Mouse (Mus musculus) thymus, adult 18-20 months (tissue): ENCODE data around the gene Mllt3.

Experiments
- DNase-seq, 2 experiments: peaks; one replicate each; pipeline ENCODE4 v3.0.0; 2022; ENCODE audit warnings: mixed read lengths in 2 of 2

The Mllt3 gene

DNA sequence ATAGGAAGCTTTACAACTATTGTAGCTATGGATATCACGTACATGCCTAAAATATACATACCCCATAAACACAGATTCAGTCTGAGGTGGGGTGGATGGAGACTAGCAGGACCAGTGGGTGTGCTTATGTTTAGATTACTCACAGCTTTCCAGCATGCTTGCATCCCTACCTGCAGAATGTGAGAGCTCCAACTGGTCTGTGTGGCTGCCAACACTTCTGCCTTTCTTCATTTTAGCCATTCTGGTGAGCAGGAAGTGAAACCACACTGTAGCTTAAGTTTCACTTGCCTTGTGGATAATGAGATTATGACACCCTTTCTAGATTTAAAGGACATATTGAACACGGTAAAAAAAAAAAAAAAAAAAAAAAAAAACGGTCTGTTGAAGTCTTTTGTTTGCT, 88.8 kb downstream of the Mllt3 start:
- no peak for DNase-seq

DNA sequence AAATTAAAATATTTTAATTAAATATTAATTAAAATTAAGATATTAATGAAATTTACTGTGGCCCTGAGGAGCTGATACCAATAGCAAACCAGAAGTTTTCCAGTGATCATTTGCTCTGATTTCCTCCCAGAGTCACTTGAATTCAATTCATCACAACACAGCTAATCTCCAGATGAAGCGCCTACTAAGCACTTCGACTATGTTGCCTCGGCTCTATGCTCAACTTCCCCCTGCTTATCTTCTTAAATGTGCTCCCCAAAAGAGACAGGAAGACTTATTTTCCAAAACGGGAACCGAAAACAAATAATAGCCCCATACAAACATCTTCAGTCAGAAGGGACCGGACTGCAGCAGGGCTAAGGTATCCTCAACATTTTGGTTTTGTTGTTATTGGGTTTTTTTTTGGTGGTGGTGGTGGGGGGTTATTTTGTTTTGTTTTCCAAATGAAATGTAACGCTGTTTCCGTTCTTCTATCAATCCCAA, 90.2 kb downstream of the Mllt3 start:
- no peak for DNase-seq

DNA sequence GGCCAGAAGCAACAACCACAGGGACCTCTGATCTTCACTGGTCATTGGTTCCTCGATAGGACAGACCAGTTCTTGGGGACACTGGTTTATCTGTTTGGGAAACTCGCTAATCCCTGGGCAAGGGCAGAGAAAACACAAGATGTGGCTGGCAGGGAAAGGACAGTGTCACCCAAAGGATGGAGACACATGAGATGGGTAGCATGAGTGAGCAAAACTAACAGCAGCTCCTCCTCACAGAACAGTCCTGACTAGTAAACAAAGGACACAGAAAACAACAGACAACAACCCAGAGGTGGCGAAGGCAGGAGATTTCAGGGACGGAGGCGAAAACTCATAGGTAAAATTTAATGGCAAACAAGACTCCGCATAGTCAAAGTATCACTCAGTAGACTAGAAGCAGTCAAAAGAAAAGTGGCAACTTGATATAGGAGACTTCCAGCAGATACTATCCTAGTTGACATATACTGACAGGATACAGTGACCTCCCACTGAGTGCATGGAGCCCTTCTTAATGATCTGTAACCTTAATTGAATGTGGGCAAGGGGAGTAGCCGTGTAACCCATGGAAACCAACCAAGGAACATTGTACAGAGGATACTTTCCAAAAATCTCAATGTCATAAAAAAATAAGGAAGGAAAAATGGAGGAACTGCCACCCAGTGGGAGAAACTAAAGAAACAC, 93.5 kb downstream of the Mllt3 start:
- no peak for DNase-seq

DNA sequence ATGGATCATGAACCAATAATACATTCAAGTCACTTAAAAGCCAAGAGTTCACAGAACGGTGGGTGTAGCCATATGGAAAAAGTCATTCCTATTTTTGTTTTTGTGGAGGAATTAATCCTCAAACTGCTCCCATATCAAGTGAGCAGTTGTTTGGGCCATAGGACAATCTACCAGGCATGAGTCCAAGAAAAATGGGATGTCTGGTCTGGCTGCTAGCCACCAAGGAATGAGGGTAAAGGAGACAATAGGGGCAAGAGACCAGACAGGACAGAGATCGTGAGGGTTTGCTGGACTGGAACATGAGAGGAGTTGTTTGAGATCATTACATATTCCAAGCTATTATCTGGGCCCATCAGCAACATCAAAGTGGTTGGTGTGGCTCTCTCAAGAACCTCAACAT, 96.8 kb downstream of the Mllt3 start:
- DNase-seq: no peak

DNA sequence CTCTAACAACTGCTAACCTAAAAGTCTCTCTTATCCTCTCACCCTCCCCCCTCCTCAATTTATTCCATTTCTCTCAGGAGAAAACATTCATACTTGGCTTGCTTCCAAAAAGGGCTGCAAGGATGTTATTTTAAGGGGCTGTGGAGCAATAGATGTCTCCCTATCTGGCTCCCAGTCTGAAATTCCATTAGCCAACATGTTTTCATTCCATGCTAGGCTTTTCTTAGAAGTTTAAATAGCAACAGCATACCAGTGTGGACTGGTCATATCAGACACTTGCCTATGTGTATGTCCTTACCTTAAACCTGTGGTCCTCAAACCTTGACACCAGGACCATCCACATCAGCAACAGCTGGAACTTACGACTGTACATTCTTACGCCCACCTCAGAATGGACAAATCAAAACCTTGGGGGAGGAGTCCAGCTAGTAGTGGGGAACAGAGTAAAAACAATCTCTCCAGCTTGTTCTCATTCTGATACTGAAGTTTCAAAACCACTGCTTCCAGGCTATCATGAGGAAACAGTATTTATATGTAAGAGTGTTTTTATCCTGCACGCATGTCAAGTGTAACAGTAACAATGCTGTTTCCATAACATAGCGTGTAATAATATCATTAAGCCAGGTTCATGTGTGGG, 99.3 kb downstream of the Mllt3 start:
- no peak for DNase-seq

DNA sequence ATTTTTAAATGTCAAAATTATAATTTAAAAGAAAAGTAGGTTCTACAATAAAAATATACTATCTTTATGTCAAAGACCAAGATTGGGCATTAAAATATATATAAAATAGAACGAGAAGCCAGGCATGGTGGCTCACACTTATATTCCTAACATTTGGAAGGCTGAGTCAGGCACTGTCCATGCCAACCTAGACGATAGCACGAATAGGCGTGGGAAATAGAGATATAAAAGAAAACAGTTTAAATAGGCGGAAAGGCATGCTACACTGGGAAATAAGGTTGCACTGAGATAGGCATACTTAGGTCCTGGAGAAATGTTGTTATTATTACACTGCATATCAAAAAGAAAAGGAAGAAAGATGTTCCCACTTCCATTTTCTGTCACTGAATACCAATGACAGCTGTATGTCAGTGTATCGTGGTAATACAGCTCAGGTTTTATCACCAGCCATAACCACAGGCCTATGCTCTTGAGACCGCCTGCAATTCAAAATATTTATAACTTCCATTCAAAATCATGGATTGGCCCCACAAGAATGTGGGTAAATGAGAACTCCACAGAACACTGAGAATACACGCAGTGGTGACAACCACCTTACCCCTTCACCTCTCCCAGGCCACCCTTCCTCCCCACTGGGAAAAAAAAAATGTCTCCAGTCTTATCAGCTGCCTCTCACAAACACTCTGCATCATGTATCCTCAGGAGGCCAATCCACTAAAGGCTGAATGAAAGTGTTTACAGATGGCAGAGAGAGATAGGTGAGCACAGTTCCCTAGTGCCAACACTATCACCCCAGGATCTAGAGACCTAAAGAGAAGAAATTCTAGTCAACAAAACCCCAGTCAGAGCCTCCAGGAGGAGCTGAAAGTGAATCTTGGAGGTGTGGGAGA, 102.6 kb downstream of the Mllt3 start:
- DNase-seq: no peak

DNA sequence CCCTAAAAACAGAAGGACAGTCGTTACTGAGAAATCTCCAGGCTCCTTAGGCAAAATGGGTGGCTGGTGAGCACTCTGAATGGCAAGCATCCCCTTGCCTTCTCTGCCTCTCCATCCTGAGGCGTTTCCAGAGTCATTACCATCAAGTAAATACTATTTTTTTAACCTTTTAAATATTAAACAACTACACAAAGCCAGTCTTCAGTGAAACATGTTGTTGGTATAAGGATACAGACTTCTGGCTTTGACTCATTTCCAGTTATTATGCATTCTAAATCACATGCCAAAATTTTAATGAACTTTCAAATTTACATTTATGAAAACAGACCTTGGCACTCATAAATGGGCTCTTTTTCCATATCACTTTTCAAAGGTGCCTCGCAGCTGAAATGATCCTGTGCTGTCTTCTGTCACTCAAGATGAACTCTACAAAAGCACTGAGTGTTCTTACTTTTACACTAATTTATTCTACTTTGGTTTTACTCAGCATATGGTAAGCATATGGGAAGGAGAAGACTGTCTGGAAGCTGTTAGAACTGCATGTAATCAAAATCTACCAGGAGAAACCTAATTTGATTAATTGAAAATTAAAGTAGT, 104.5 kb downstream of the Mllt3 start:
- no peak for DNase-seq

DNA sequence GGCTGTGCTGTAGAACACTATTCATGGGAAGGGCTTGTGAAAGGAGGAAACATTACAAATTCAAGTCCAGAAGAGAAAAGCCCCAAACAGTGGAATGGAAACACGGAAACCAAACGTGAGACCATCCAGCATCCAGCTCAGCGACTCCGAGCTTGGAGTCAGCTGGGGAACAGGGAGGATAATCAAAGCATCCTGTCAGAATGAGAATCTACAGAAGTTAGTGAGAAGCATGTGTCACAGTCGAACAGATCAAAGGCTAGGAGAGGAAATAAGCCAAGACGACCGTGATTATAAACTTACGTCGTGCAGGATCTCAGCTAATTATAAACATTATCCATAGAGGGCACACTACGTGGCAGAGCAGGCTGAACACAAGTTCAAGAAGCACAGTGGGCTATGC, 105.8 kb downstream of the Mllt3 start:
- DNase-seq: no peak

DNA sequence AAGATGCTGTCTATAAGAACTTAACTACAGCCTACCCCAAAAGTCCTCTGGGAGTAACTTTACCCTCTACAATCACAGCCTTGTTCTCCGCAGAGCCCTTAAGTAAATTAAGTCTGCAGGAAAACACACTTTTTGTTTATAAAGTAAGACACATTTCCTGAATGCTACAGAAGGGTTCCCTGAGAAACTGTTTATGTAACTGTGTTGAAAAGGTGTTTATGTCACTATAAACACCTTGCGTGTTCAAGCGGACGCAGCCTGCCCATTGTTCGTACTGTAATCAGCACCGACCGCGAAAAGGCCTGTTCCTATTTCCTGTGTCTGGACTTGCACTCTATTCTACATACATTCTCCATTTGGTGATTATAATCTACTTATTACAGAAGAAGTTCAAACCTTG, 112.5 kb downstream of the Mllt3 start:
- DNase-seq: no peak

DNA sequence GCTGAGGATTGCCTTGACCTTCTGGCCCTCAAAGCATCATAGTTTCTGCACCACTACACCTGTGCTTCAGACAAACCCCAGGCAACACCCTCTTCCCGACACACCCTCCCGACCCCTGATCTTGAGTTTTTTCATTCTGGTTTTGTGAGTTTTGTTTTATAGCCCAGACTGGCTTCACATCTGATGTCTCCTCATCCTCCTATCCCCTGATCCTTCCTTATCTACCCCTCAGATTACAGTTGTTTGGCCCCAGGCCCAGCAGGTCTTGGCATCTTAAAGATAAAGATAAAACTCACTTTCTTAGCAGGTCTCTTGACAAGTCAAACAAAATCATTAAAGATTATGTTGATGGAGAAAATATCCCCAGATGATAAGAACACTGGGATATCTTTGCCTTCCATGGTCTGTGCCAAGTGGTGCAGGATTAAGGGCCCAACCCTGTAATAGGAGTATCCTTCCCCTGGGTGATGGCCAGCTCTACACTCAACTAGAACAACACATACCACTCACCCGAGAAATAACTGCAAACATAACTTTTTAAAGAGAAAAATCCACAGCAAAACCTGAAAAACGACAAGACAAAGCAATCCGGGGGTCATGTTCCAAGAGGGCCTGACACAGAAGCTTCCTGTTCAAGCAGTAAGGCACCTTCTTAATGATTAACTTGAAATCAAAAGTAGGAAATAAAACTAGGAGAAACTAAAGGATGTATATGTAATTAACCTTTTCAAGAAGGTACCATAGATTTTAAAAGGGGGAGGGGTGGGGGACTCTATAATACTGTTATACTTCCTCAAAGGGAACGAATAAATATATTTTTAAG, 121.8 kb downstream of the Mllt3 start:
- DNase-seq: no peak

DNA sequence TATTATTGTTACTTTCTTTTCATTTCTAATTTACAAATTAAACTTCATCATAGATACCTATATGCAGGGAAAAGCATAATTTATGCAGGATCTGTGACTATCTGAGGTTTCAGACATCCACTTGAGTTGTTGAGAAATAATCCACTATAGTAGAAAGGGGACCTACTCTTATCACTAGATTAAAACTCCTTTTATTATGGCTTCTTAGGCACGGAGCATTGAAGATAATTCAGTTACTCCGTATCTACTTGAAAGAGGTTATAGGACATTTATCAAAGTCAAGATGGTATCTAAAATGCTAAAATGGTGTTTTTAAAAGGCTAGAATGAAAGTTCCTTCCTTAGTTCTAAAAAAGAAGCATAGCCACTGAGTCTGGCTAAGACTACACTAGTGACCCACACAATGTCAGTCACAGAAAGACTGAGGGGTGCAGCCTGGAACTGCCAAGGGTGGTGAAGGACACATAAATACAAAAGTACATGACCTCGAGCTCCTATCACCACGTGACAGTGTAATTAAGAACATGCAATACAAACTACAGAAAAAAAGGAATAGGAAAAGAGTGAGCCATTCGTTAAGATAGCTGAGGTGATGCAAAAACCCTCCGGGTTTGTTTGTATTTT, 127.9 kb downstream of the Mllt3 start:
- no peak for DNase-seq

DNA sequence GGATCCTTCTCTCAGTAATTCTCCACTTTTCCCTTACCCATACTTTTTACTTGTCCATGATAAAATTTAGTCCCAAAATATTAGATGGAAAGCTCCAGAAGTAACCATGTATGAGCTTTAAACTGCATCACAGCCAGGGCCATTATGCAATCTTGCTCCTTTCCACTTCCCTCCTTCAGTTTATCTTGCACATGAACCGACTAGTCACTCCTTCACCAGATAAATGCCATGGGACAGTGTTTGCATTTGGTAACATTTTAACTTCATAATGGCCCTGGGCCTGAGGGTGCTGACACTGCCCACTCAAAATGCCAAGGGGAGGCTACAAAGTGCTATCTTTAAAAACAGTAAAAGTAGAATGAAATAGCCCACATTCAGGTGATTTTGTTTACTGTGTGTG, 128.4 kb downstream of the Mllt3 start:
- DNase-seq: no peak

DNA sequence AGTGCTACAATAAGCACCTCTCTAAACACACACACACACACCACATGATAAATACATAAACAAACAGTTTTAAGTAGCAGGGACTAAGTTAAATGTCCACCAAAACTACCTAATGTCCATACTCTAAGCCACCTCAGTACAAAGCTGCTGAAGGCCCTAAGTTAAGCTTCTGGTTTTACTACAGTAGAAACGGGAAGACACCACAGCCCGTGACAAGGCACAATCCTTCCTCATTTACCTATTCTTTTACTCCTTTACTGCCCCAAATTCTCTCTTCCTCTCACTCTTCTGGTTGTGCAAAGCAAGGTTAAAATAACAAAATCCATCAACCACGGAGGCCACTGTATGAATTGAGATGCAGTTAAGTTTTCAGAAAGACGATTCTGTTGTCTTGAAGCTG, 130.6 kb downstream of the Mllt3 start:
- no peak for DNase-seq

DNA sequence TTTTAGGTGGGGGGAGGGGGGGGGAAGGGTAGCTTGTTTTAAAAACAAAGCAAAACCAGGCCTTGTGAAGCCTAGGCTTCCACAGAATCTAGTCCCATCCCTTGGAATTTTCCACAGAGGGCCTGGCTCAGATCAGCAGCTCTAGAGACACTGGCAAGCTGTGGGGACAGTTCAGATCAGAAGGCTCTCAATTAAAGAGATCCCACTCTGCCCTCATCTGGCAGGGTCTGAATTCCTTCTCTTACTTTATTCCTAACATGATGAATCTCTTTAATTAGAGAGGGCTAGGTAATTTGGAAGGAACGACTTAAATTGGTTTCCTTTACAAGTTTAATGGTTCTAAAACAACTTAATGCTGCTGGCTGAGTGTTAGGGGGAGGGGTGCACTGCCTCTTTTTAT, 132.0 kb downstream of the Mllt3 start:
- DNase-seq: no peak

DNA sequence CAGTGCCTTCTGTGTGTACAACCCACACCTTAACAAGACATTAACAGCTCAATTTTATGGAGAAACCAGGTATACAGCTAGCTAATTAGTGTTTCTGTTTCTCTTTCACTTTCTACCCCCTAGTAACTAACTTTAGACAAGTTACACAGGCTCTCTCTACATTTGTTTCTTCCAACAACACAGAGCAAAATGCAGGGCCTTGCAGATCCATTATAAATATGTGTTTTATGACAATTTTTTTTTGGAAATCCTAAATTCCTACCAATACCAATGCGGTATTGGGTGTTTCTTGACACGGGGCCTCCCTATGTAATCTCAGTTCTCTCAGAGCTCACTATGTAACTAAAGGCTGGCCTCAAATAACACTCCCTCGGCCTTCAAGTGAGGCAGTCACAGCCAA, 139.7 kb downstream of the Mllt3 start:
- DNase-seq: no peak

DNA sequence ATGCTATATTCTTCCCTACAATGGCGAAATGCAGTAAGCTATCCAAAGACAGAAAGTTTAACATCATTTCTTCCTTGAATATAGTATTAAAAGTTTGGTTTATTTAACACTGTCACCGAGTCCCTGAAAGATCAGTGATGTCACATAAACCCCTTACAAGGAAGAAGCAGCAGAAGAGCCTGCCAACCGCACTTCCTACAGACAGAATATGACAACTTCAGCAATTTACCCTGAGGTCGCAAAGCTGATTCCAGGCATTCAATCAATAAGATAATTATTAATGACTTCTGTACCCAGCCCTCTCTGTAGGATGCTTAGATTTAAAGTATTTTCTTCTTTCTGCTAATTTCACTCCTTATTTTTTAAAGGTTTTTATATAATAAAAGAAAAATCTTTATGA, 140.2 kb downstream of the Mllt3 start:
- DNase-seq: no peak

DNA sequence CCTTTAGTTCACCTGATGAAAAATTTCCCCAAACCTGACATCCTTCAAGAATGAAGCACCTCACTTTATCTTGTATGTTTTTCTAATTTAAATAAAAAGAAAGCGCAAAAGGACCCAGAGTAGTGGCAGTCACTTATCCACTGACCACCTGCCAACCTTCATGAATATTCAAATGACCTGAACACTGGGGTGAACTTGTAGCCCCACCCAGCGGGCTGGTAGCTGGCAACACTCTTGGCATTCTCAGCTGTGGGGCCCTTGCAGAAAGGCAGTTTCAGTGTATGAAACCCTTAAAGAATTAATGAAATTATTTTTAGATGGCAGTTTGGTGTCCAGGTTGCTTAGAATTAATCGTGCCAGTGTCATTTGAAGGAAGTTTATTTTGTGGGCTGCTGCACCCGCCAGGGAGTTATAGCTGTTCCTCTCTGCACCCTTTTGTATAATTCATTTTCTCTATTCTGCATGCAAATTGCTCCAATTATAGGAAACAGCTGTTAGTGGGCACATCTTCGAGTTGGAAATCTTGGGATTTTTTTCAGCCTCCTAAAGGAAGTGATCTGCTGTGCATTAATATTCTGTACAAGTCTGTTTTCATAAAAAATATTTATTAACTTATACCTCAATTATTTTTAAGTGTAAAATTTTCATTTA, 149.8 kb downstream of the Mllt3 start:
- no peak for DNase-seq

DNA sequence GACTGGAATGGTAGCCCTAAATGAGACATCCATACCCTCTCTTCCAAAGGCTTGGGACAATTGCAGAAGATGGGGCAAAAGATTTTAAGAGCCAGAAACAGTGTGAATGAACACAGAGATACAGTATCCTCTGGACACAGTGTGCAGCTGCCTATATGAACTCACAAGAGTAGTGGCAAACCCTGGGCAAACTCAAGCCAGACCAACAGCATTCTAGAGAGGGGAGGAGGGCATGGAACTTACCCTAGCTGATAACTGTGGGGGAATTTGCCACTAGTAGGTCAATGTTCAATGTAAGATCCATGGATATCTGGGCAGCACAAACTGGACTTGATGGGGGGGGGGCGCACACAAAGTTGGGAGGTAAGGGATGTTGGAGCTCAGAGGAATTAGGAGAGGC, 151.2 kb downstream of the Mllt3 start:
- DNase-seq: no peak

DNA sequence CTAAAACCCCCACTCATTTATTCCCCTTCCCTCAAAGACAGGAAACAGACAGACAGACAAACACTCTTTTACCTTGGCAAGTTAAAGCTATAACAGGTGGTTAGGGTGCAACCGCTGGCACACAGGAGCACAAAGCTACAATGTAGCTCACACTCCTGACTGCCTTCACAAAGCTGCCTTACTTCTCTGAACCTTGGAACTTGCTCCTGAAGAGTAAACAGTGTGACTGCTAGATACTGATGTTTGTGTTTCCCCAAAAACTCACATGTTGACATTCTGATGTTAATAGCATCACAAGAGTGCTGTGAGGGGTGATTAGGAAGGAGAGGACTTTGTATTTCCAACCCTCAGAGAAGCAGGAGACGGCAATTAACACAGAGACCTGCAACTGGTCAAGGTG, 151.6 kb downstream of the Mllt3 start:
- DNase-seq: no peak

DNA sequence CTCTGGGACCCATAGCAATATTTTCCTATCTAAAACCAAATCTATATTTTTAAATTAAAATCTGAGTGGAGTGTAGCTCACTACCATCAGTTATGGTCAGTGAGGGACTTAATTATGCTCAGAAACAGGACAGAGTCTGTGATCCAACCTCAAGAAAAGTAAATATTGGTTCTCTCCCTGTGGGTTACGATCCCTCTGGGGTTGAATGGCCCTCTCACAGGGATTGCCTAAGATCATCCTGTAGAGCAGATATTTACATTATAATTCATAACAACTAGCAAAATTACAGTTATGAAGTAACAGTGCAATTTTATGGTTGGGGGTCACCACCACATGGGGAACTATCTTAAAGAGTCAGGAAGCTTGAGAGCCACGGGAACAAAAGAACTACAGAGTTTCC, 152.9 kb downstream of the Mllt3 start:
- DNase-seq: no peak

DNA sequence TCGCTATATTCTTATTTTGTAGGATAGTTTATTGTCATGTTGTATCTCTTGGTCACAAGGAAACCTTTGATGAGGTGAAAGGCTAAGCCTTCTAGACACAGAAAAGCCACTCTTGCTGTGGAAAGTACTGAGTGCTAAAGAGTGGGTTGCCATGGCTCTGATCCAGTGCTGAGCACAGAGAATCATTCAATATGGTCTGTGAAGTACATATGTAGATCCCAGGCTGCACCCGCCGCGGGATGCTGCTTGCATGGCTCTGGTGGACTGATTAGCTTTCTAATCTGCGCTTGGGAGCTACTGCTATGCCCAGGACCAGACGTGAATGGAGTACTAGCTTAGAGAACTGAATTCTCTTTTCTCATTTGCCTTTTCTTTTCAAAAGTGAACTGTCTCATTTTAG, 154.5 kb downstream of the Mllt3 start:
- DNase-seq: no peak

DNA sequence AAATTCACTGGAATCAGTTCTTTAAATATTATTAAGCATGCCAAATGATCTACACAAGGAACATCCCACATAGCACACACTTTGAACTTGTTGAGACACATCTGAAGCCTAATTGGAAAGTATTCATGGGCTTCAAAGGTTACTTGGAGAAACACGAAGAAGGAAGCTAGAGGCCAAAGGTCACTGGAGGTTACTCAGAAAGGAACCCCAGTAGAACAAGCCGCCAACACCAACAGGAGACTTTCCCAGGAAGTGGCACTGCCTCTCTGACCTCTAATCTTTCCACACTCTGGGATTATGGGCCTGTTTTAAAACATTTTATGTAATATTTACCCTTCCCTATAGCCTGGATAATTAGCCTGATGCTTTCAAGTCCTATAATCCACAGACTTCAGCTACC, 162.6 kb downstream of the Mllt3 start:
- no peak for DNase-seq
